Mouse (Mus musculus) thymus, postnatal 0 days (tissue): ENCODE data around the gene Ttc7. TPM values are rescaled to one million over a fixed set of nuclear protein-coding genes. Genes with fewer than 3 reads are reported as not detected.
"Not testable (repeated sequence)": the region's sequence is repeated elsewhere in the genome, so short reads cannot be mapped to it uniquely, and the experiment has no call there.

ENCODE experiments used
- DNase-seq: peaks from one replicate; pipeline ENCODE4 v3.0.0-alpha.2; 2015; ENCODE audit warnings: low spot score
- polyA plus RNA-seq: library from polyadenylated mRNA; unstranded; fragments of >200 nt; fragmentation: Nextera tagmentation; extraction: Ambion mirVana; gene quantifications from 2 replicates; pipeline ENCODE4 v1.2.1, GENCODE M21; 2015

Ttc7 gene
- polyA plus RNA-seq, 1 experiment from 2014 or later = 33.5 TPM

DNA sequence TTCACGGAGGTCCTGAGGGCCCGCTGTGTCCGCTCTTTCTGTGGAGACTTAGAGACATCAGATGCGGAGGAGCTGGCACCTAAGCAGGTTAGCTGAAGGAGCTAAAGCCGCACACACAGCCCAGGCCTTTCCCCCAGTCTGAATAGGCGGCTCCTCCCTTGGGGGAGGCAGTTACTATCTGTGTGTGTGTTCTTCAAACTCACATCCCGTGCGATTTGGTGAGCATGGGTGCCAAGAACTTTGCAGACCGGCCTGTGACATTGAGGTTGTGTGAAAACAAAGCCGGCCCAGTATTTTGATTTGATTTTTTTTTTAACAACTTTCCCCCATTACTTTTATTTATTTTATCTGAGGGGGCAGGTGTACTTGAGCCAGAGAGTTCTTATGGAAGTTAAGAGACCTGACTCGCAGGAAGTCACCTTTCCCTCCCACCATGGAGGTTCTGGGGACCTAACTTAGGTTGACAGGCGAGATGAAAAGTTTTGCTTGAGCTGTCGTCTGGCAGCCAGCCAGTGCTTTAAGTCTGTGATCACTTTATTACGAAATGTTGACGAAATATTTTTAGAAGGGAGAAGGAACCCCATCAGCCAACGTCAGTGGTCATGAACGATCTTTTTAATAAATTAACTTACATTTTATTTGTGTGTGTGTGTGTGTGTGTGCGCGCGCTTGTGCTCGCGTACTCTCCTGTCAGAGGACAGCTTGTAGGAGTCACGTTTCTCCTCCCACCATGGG is 3.2 kb downstream of the Ttc7 start:
- DNase-seq = peak; percentile 18

DNA sequence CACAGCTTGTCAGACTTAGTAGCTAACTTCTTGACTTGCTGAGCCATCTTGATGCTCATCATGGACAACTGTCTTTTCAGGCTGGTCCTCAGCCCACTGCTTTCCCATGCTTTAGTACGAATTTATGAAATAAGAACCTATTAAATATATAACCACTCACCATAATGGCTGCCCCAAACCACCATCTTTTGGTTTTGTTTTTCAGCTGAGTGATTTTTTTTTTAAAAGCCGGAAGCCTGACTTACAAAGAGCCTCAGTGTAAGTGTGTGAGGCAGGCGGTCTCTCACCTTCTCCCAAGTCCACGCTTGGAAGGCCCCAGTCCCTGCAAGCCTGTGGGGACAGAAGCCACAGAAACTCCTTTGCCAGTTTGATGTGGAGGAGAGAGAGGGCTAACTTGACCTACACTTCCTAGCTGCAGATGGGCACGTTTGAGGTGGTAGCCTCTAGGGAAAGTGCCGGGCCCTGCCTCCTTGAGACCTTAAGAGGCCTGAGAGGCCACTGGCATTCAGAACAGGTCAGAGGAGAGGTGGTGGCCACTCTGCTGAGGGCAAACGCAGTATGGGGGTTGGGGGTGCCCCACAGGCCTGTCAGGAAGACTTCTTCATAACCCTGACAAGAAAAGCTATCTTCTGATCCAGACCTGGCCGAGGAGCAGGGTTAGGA is 3.9 kb downstream of the Ttc7 start:
- DNase-seq = peak; percentile 26

DNA sequence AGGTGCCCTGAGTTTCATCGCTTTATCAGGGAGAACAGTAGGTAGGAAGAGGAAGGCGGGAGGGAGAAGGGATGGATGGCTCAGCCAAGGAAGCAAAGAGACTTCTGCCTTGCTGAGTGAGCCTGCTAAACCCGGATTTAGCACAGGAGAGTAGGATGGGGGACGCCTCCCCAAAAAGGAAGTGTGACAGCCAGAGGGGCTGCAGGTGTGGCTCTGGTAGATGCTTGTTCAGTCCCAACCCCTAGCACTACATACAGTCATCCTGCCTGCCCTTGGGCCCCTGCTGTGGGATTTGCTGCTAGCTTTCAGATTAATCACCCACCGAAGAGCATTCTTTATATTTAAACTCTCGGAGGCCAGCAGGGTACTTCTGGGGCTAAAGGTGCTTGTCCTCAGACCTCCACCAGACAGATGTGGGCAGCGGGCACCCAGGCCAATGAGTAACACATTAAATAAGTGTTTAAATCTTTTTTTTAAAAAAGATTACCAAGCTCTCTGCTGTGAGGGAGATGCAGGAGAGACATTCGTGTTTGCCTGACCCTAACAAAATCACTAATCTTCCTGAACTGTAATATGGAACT is 4.6 kb downstream of the Ttc7 start:
- peak; percentile 46 for DNase-seq

DNA sequence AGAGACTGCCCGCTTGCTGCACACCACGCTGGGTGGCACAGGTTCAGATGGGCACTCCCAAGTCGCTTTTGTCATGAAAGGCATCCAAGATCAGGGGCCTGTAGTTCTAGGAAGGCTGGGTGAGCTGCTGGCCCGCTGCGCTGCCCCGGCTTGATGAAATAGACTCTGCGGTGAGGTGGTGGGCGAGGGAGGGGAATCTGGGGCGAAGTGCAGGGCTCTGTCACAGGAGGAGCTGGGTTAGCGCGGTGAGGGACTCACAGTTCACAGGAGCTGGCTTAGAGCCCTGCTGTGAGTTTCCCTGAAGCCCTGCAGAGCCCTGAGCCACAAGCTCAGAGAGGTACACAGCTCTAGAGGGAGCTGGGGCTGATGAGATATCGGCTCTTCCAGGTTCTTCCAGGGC is 5.4 kb downstream of the Ttc7 start:
- peak; percentile 18 for DNase-seq

DNA sequence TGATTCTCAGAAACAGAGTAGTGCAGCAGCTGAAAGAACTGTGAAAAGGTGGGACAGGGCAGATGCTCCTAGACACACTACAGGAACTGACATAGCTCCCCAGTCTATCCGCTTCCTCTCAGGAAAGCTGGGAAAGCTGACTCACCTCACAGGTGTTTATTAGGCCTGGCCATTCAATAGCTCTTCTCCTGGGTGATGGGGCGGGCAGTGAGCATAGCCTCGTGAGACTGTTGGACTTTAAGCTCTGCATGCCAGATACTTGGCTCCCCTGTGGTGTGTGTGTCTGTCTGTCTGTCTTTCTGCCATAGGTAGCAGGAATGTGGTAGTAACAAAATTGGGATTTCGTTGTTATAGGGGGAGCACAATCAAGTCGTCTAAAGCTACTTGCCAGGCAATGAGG is 6.7 kb downstream of the Ttc7 start:
- no peak for DNase-seq

DNA sequence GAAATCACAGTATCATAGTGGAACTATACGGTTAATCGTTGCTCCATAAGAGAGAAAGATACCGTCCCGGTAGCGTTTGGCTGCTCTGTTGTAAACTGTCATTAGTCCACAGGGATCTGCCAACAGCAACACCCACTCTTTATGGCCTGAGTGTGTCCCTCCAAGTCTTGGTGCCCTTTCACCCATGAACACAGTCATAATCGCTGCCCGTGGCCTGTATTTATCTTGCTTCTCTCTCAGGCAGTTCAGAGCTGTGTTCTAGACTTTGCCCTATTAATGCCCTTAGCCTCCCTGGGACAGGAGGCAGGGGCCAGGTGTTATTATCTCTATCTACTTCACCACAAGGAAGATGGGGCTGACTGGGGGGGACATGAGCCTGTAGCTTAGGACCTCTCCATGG is 8.4 kb downstream of the Ttc7 start:
- no peak for DNase-seq

DNA sequence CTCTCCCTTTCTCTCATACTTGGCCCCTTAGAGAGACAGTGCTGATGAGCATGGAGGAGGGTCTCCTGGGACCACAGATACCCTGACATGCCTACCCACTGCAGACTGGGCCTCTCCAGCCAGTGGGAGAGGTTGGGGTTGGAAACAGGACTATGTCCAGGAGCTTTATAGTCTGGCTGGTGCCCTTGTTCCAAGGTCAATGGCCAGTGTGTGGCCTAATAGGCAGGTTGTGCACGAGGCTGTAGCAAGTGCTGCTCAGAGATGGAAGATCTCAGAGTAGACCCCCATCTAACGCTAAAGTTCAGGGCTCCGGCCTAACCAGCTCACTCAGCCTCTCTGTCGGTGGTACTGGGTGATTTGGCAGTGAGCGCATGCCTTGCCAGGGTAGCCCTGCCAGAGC is 9.1 kb downstream of the Ttc7 start:
- DNase-seq = no peak

DNA sequence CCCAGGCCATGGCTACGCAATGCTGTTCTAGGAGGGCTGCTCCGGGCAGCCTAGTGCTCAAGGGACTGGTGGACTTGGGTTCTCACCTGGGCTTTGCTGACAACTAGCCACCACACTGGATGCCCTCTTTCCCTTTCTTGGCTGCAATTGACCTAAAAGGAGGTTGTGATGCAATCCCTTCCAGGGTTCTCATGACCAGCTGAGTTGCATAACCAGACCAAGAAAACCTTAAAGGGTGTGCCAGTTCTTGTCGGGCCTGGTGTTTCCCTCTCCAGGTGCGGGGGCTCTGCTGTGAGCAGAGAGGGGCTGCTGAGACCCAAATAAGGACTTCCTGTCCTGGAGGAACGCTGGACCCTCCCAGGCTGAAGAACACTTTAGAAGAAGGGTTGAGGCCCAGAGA is 10.4 kb downstream of the Ttc7 start:
- DNase-seq = no peak

DNA sequence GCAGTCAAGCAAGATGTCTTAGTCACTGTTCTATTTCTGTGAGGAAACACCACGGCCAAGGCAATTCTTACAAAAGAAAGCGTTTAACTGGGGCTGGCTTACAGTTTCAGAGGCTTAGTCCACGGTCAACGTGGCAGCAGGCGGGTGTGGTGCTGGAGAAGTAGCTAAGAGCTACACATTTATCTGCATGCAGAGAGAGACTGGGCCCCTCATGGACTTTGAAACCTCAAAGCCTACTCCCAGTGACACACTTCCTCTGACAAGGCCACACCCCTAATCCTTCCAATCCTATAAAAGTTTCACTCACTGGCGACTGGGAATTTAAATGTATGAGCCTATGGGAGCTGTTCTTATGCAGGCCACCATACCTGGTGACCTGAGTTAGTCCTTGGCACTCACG is 13.1 kb downstream of the Ttc7 start:
- DNase-seq = no peak

DNA sequence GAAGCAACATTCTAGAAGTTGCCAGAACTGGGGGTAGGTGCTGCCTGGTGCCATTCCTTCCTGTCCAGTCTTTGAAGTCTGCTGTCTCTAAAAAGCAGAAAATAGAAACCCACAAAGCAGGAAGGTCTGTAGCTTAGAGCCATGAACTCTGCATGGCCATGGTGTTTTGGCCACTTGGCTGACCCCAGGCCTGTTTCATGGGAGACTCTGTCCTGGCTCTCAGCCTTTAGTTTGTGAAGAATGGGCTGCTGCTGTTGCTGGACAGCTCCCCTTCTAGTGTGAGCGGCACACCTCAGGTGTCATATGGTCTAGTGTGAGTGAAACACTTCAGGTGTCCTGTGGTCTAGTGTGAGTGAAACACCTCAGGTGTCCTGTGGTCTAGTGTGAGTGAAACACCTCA is 14.0 kb downstream of the Ttc7 start:
- not testable (repeated sequence) for DNase-seq

DNA sequence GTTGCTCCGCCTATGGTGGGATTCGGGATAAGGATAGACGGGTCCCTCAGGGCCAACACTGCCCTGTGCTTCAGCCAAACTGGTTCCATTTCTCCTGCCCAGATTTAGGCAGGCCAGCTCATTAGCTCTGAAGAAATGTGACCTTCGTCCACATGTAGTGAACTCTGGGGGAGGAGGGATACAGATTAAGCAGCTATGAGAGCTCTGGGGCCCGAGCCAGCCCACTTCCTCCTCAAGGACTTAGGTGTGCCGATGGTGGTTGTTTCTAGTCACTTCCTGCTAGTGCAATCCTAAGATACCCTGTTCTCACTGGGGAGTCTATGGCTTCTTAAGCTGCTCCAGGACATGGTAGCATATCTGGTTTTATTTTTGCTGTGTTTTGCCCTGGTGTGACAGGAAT is 16.3 kb downstream of the Ttc7 start:
- peak; percentile 65 for DNase-seq

DNA sequence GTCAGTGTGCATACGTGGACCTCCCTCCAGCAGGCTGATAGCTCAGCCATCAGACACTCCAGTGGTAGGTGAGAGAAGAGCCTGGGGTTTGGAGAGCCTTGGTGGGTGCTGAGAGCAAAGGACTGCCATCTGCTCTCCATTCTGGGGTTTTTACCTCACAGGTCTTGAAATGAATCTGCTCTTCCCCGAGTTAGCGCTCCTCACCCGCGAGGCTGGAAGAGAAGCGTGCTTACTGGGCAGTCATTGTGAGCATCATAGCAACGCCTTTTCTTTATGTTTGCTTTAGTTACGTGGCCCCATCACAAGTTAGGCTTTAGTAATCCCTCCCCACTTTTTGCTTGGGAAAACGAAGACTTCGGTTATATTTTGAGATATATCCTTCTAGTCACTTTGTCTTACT is 17.7 kb downstream of the Ttc7 start:
- DNase-seq = no peak

DNA sequence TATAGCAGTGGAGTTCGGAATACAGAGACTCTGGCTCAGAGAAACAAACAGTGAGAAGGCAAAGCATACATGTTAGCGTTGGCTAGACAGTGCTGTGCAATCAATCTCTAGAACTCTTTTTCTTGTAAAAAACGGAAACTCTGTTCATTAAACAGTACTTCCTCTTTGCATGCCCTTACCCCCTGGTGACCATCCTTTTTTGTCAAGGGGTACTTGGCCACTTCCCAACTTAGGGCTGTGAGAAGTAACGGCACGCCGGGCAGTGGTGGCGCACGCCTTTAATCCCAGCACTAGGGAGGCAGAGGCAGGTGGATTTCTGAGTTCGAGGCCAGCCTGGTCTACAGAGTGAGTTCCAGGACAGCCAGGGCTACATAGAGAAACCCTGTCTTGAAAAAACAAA is 18.9 kb downstream of the Ttc7 start:
- DNase-seq = not testable (repeated sequence)

DNA sequence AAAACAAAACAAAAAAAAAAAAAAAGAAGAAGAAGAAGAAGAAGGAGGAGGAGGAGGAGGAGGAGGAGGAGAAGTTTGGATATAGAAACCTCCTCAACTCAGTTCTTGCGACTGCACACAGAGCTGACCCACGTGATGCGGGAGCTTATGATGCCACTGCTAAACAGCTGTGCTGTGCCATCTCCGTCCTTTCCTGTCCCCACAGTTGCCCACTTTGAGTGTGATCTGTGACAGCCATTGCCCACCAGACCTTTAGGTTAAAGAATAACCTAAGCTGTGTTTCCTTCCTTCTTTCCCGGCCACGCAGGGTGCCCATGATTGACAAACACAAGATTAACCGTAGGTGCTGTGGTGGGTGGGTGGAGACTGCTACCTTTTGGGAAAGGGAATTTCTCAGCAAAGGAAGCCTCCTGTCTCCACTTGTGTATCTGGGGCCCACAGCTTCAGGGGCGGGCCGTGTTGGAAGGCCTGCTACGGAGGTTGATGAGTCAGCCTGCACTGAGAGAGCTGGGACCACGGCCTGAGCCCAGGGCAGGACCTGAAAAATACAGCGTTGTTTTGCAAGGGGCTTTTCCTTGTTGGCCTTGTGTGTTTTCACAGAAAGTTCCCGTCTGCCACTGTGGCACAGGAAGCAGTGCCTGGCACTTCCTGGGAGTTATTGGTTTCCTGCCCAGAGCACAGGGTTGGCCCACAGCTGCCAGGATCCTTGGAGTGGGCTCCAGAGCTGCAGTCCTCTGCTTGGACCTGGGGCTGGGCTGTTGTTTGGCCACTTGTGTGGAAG is 19.5 kb downstream of the Ttc7 start:
- no peak for DNase-seq

DNA sequence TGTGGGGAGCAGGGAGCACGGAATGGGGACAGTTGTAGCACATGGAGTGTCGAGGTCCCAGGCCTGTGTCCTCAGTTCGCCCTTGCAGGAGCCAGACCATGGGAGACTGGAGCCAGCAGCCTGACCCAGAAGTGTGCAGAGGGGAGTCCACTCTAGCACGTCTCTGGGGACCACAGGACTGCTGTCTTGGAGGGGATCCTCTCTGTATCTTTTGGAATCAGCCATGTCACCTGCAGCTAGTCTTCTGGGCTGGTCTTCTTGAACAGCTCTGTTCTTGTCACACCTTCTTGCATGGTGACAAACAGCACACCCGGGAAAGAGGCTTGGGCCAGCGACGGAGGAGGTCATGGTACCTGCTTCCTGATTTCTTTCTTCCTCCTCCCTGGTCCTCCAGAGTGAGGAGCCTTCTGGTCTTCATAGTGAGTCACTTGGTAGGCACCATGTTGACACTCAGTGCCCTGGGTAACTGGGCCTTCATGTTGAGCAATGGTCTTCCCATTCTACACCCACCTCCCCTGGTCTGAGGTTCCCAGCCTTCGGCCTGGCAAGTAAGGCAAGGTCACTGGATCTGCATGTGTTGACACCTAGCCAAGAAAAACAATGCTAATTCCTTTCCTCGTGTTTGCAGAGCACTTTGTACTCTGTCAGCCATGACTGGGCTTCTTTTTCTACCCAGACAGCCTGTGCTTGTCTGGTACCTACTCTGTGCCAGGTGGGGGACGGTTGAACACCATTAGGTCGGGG is 21.6 kb downstream of the Ttc7 start:
- no peak for DNase-seq

DNA sequence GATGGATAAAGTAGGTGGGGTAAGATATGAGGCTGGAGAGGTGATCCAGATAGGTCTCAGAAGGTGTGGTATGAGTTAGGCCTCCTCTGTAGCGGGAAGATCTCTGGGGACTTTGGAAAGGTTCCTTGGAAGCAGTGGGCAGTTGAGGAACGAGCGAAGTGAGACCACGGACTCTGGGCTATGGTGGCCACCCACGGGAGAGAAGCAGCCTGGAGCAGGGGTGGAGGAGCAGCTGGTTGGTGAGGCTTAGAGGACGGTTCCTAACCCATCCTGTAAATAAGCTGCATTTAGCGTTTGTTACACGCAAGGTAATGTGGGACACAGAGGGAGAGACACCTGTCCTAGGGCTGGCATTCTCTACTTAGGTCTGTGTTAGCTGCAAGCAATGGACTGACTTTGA is 22.4 kb downstream of the Ttc7 start:
- DNase-seq = no peak

DNA sequence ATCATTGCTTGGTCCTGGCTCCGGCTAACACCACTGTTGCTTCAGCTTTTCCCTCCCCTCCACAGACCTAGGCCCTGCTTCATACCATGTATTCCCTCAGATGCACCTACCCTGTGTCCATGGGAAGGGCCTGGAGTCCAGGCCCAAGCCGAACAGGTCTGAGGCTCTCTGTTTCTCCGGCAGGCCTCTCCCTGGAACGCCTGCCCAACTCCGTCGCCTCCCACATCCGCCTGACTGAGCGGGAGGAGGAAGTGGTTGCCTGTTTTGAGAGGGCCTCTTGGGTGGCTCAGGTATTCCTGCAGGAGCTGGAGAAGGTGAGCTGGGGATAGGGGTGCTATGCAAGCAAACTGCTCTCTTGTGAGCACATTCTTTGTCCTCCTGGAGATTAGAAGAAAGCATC is 24.1 kb downstream of the Ttc7 start:
- no peak for DNase-seq

DNA sequence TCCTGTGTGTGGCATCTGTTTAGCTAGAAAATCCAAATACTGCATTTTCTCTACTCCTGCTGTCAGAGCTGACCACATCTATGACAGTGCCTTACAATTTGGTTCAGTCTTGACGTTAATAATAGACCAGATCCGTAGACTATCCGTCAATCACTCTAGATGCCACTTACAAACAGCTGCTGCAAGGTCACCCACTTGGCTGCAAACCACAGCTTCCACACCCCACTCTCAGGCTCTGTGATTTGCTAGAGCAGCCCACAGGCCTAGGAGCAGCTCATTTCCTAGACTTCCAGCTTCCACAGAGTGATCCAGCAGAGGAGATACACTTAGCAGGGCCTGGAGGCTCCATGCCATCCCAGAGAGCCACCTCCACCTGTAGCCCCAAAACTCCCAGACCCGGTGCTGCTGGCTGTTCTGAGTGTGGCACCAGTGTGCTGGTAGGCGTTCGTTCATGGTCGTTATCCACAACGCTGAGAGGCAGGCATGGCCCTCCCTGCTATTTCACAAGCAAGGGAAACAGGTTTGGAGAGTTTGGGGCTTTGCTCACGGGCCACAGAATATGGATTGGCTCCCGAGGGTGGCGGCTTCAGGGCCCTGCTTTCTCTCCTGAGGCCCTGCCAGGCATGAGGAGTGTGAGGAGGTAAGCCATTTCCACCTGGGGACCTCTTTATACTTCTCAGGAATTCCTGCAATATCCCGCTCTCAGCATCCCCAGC is 26.5 kb downstream of the Ttc7 start:
- no peak for DNase-seq

DNA sequence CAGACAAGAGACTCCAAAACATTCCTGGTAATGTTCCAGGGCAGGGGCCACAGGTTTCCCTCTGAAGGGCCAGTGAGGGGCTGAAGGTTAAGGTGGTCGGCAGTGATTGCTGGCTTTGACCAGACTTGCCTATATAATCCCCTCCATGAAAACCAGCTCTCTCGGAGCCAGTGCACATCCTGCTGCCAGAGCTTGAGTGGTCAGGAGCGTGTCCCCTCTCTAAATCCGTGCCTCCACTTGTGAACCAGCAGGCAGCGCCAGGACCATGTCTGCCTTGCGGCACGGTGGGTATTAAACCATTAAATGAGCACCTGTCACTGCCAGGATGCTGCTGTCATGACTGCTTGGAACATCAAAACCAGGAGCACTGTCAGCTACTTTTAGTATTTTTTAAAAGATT is 27.8 kb downstream of the Ttc7 start:
- no peak for DNase-seq

DNA sequence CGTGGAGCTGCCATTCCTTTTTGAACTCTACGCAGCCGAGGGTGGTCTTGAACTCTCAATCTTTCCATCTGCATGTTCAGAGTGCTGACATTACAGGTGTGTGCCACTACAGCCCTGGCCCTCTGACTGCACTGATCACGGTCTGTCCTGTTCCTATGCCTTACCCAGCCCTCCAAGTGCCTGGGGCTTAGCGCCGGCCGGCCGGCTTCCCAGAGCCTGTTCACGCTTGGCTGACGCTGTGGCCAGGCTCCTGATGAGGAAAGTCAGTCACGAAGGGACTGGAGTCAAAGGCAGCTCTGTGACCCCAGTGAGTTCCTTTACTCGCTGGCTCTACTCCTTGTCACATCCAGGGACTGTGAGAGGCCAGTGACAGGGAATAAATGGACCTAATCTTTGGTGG is 29.7 kb downstream of the Ttc7 start:
- no peak for DNase-seq
